Mouse (Mus musculus): ENCODE measurements around the gene Zfp385b. TPM values are rescaled to one million over a fixed set of nuclear protein-coding genes. Genes with fewer than 3 reads are reported as not detected.

Gene Zfp385b
- total RNA-seq, 4 experiments from 2014 or later: 46.0 to 52.8 (median 49.5) TPM

- no peak for DNase-seq (ENCODE audit: low spot score in 2 of 2)
Observed at GRCm38 (mm10) chr2:77790846-77791245, 28.6 kb downstream of the Zfp385b start.

- no peak for DNase-seq (ENCODE audit: low spot score in 2 of 2)
Observed at GRCm38 (mm10) chr2:77790295-77790694, 29.1 kb downstream of the Zfp385b start.

- DNase-seq (ENCODE audit: low spot score in 2 of 2): no peak
Observed at GRCm38 (mm10) chr2:77781390-77781789, 38.0 kb downstream of the Zfp385b start.

GRCm38 (mm10) chr2:77777781-77778180, 41.7 kb downstream of the Zfp385b start:
- DNase-seq (ENCODE audit: low spot score in 2 of 2): no peak

- DNase-seq (ENCODE audit: low spot score in 2 of 2): no peak
Observed at GRCm38 (mm10) chr2:77777047-77777686, 42.3 kb downstream of the Zfp385b start.

GRCm38 (mm10) chr2:77775247-77775880, 44.1 kb downstream of the Zfp385b start:
- no peak for DNase-seq (ENCODE audit: low spot score in 2 of 2)

GRCm38 (mm10) chr2:77770056-77770697, 49.3 kb downstream of the Zfp385b start:
- no peak for DNase-seq (ENCODE audit: low spot score in 2 of 2)

- peak in 1 of 2 experiments; percentile 41 for DNase-seq (ENCODE audit: low spot score in 2 of 2)
Observed at GRCm38 (mm10) chr2:77768321-77768886, 51.0 kb downstream of the Zfp385b start.

GRCm38 (mm10) chr2:77761967-77762366, 57.5 kb downstream of the Zfp385b start:
- no peak for DNase-seq (ENCODE audit: low spot score in 2 of 2)

GRCm38 (mm10) chr2:77758403-77759071, 60.9 kb downstream of the Zfp385b start:
- peak in 1 of 2 experiments; percentile 19 for DNase-seq (ENCODE audit: low spot score in 2 of 2)

GRCm38 (mm10) chr2:77752491-77752890, 66.9 kb downstream of the Zfp385b start:
- DNase-seq (ENCODE audit: low spot score in 2 of 2): no peak

- DNase-seq (ENCODE audit: low spot score in 2 of 2): no peak
Observed at GRCm38 (mm10) chr2:77749631-77750030, 69.8 kb downstream of the Zfp385b start.

- DNase-seq (ENCODE audit: low spot score in 2 of 2): no peak
Observed at GRCm38 (mm10) chr2:77746417-77746816, 73.0 kb downstream of the Zfp385b start.

GRCm38 (mm10) chr2:77745246-77745645, 74.2 kb downstream of the Zfp385b start:
- DNase-seq (ENCODE audit: low spot score in 2 of 2): no peak

GRCm38 (mm10) chr2:77742359-77742758, 77.1 kb downstream of the Zfp385b start:
- no peak for DNase-seq (ENCODE audit: low spot score in 2 of 2)

GRCm38 (mm10) chr2:77730196-77730595, 89.2 kb downstream of the Zfp385b start:
- DNase-seq (ENCODE audit: low spot score in 2 of 2): no peak

GRCm38 (mm10) chr2:77726798-77727197, 92.6 kb downstream of the Zfp385b start:
- DNase-seq (ENCODE audit: low spot score in 2 of 2): no peak

- DNase-seq (ENCODE audit: low spot score in 2 of 2): no peak
Observed at GRCm38 (mm10) chr2:77720806-77721205, 98.6 kb downstream of the Zfp385b start.

- no peak for DNase-seq (ENCODE audit: low spot score in 2 of 2)
Observed at GRCm38 (mm10) chr2:77716367-77716766, 103.1 kb downstream of the Zfp385b start.

- DNase-seq (ENCODE audit: low spot score in 2 of 2): no peak
Observed at GRCm38 (mm10) chr2:77713886-77714285, 105.6 kb downstream of the Zfp385b start.

GRCm38 (mm10) chr2:77711751-77712150, 107.7 kb downstream of the Zfp385b start:
- DNase-seq (ENCODE audit: low spot score in 2 of 2): no peak

Measured in layer of hippocampus, adult 8-10 months (tissue).